Mouse (Mus musculus): ENCODE results near the gene Icam1. TPM values are rescaled to one million over a fixed set of nuclear protein-coding genes. Genes with fewer than 3 reads are reported as not detected.

The Icam1 gene
- total RNA-seq (2022) = 1 to 10 TPM; 2.8 to 9.8 (median 6.3) TPM

- DNase-seq (ENCODE audit: low spot score in 2 of 2) = no peak
Measured at GRCm38 (mm10) chr9:21015571-21016130, at the start of gene Icam1. Gene Icam1 (plus strand): TSS chr9:21015985.

DNA sequence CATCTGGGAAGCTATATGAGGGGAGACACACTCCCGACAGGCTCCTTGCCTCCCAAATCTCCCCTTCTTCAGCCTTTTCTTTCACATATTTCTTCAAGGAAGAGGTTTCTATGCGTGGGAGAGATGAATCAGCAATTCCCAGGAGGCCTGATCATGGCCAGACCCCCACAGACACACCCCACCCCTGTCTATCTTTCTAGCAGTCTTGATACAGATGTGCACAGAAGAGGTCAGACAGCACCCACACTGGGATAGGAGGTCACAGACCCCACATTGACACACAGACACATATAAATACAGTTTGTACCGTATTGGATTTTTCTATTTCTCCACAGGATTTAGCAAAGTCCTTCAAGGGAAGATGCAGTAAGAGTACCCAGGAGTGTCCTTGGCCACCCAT, 49.8 kb upstream of the Icam1 start:
- no peak for DNase-seq (ENCODE audit: low spot score in 2 of 2)

DNA sequence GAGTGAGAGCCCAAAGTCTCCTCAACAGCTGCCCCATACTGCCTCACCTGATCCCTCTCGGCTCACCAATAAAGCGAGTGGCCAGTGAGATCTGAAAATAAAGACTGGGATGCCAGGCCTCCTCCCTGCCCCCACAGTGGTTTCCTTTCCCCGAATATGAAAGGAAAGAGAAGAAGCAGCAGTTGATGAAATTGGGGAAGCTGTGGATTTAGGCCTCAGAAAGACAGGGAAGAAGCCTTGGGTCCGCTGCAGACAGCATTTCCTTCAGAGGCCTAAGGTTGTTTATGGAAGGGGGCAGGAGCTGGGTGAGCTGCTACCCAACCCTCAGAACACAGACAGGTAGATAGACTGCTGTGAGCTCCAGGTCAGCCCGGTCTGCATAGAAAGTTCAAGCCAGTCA, 49.0 kb upstream of the Icam1 start:
- no peak for DNase-seq (ENCODE audit: low spot score in 2 of 2)

GRCm38 (mm10) chr9:20971751-20972140, 44.0 kb upstream of the Icam1 start:
- no peak for DNase-seq (ENCODE audit: low spot score in 2 of 2)

GRCm38 (mm10) chr9:20972141-20972992, 43.4 kb upstream of the Icam1 start:
- peak; percentile 68 to 71 for DNase-seq (ENCODE audit: low spot score in 2 of 2)

- DNase-seq (ENCODE audit: low spot score in 2 of 2) = no peak
Measured at GRCm38 (mm10) chr9:20973001-20973681, 42.6 kb upstream of the Icam1 start.

GRCm38 (mm10) chr9:20973682-20974075, 42.1 kb upstream of the Icam1 start:
- no peak for DNase-seq (ENCODE audit: low spot score in 2 of 2)

- DNase-seq (ENCODE audit: low spot score in 2 of 2) = peak in 1 of 2 experiments; percentile 13
Measured at GRCm38 (mm10) chr9:20975431-20976215, 40.2 kb upstream of the Icam1 start.

DNA sequence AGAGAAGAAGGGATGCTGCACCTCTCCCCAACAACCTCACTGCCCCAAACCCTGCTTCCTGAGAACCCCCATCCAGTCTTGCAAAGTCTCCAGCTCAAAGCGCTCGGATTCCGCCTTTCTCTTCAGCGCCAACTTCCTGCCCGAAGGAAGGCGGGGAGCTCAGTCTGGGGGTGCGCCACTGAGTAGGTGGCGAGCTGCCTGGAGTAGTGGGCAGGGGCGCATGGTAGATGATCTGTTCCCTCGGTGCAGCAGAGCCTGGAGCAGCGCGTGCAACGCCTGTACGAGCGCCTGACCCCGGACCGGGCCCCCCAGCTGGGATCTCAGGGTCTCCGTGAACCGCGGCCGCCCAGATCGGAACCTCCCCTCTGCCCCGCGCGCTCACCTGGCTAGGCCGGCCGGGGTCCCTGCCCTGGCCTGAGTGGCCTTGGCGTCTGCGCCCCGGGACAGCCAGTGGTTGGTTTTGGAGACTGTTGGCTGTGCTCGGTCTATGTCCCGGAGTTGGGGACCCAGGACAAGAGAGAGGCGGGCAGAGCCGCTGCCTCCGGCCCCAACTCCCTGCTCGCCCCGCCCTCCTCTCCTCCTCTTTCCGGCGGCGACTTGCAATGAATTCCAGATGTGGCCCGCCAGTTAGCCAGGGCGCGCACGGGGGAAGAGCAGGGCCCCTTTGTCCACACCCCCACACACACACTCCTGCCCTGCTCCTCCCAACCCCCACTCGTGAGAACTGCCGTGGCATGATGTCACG, 39.4 kb upstream of the Icam1 start, which contains the start of gene S1pr2:
S1pr2 (minus strand) TSS at position 566 of the 745 bp plus-strand sequence.
- DNase-seq (ENCODE audit: low spot score in 2 of 2) = peak; percentile 30 to 48

GRCm38 (mm10) chr9:20976961-20977689, 38.7 kb upstream of the Icam1 start:
- DNase-seq (ENCODE audit: low spot score in 2 of 2) = no peak

GRCm38 (mm10) chr9:20978409-20979095, 37.2 kb upstream of the Icam1 start:
- DNase-seq (ENCODE audit: low spot score in 2 of 2) = no peak

DNA sequence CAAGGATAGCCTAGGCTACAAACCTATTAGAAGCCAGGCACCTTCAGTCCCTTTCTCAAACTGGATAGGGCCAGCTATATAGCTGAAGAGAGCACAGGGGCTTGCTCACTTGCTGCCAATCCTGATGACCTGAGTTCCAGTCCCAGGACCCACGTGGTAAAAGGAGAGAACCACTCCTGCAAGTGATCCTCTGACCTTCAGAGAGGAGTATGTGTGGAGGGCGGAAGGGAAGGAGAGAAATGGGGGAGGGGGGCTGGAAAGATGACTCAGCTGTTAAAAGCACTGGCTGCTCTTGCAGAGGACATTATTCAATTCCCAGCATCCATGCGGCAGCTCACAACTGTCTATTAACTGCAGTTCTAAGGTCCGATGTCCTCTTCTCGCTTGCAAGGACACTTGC, 36.6 kb upstream of the Icam1 start:
- DNase-seq (ENCODE audit: low spot score in 2 of 2) = no peak

DNA sequence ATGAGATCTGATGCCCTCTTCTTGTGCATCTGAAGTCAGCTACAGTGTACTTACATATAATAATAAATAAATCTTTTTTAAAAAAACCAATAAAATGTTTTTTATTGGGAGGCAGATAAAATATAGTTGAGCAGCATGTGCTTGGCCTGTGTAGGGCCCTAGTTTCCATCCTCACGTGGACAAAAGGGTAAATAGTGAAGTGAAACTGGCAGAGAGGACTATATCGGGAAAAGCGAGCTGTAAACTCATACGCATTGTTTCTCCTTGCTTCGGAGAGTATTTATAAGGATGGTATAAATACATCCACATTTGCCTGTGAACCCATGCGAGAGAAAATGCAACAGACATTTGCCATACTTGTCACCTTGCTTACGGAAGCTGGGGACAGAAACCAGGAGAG, 36.0 kb upstream of the Icam1 start:
- no peak for DNase-seq (ENCODE audit: low spot score in 2 of 2)

GRCm38 (mm10) chr9:20982171-20982570, 33.6 kb upstream of the Icam1 start:
- DNase-seq (ENCODE audit: low spot score in 2 of 2) = no peak

- DNase-seq (ENCODE audit: low spot score in 2 of 2) = no peak
Measured at GRCm38 (mm10) chr9:20983169-20983568, 32.6 kb upstream of the Icam1 start.

GRCm38 (mm10) chr9:20986952-20987686, 28.7 kb upstream of the Icam1 start:
- DNase-seq (ENCODE audit: low spot score in 2 of 2) = no peak

- DNase-seq (ENCODE audit: low spot score in 2 of 2) = no peak
Measured at GRCm38 (mm10) chr9:20987953-20988352, 27.8 kb upstream of the Icam1 start.

- no peak for DNase-seq (ENCODE audit: low spot score in 2 of 2)
Measured at GRCm38 (mm10) chr9:20990861-20991260, 24.9 kb upstream of the Icam1 start.

DNA sequence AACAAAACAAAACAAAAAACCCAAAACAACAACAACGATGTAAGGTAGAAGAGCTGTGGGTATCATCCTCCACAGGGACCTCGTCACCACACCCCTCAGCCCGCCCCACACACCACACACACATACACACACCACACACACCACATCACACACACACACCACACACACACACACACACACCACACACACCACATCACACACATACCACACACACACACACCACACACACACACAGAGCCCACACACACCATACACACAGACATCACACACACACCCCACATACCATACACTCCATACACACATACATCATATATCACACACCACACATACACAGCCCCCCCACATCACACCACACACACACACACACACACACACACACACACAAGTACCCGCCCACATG, 24.2 kb upstream of the Icam1 start:
- DNase-seq (ENCODE audit: low spot score in 2 of 2) = no peak

Data from layer of hippocampus, adult 8-10 months (tissue).